Comparison of ENCODE assay signal across 9 mouse cellular contexts in genomic region chr7:145302488-145303285, GRCm38 (mm10). TPM values are rescaled to one million over a fixed set of nuclear protein-coding genes. Genes with fewer than 3 reads are reported as not detected.
DNase-seq lines count a peak whose midpoint lies in the region; ATAC-seq and TF ChIP-seq lines count a peak whose summit lies in the region.
"Had no signal": no experiment of that assay in that cellular context is flagged by ENCODE, and none has a peak within 500 bp of the region (broad histone marks: within the 10 kb centered on the region; RNA-seq: fewer than 3 reads in every experiment).

No protein-coding gene starts in this region.

- 12% methylated on average over 20 of the region's 20 CpGs for WGBS in heart, embryonic 16.5 days
- WGBS in stomach, postnatal 0 days, result 8% methylated on average over 20 of the region's 20 CpGs

- H3K4me2 ChIP-seq in heart, embryonic 16.5 days (ENCODE audit: low read depth, low read length), result peak overlapping the region; percentile 63
- peak overlapping the region; percentile 49 for H3K4me2 ChIP-seq in stomach, postnatal 0 days (replicated peaks; ENCODE audit: low read depth)

- no peak for TF ChIP-seq EP300 in stomach, postnatal 0 days (optimal IDR thresholded peaks at IDR 0.05)

- H3K27me3 ChIP-seq in heart, embryonic 16.5 days (ENCODE audit: control insufficient read depth, insufficient read depth, low read length), result no peaks in the 10 kb centered on the region
- no peaks in the 10 kb centered on the region for H3K27me3 ChIP-seq in stomach, postnatal 0 days (ENCODE audit: control insufficient read depth, insufficient read depth, low read length)

- H3K36me3 ChIP-seq in heart, embryonic 16.5 days (ENCODE audit: control insufficient read depth, insufficient read depth), result no peaks in the 10 kb centered on the region
- no peaks in the 10 kb centered on the region for H3K36me3 ChIP-seq in stomach, postnatal 0 days (ENCODE audit: control insufficient read depth, insufficient read depth, low read length)

- peak overlapping the region; percentile 47 for H3K27ac ChIP-seq in heart, embryonic 16.5 days (ENCODE audit: low read length)
- H3K27ac ChIP-seq in stomach, postnatal 0 days (replicated peaks), result peak overlapping the region; percentile 5; the same call in 1 of the 2 replicates
- H3K27ac ChIP-seq: macrophage had no signal

- peak overlapping the region; percentile 62 for H3K9ac ChIP-seq in heart, embryonic 16.5 days (ENCODE audit: low read length)
- 0 out of 2 replicates have a peak overlapping the region, but pooled peaks have one; percentile 18 for H3K9ac ChIP-seq in stomach, postnatal 0 days (ENCODE audit: low read length)

- ATAC-seq in heart, embryonic 16.5 days (replicated peaks; ENCODE audit: extremely low read depth, insufficient read depth, low FRiP score), result peak; percentile 84
- 0 out of 2 replicates have a peak, but pooled peaks have one; percentile 16 for ATAC-seq in megakaryocyte, adult 5-6 weeks (ENCODE audit: poor library complexity, severe bottlenecking)
- ATAC-seq in stomach, postnatal 0 days (ENCODE audit: low FRiP score, low TSS enrichment), result peak; percentile 92

- peak overlapping the region; percentile 31 for H3K4me3 ChIP-seq in heart, embryonic 16.5 days (ENCODE audit: low read length)
- H3K4me3 ChIP-seq in stomach, postnatal 0 days (ENCODE audit: low read depth, low read length), result peak overlapping the region; percentile 23; the same call in 1 of the 2 replicates

- H3K9me3 ChIP-seq in heart, embryonic 16.5 days (replicated peaks; ENCODE audit: control insufficient read depth, low read length), result no peaks in the 10 kb centered on the region
- H3K9me3 ChIP-seq in stomach, postnatal 0 days (ENCODE audit: control insufficient read depth, low read length), result no peaks in the 10 kb centered on the region

- H3K4me1 ChIP-seq in heart, embryonic 16.5 days (ENCODE audit: control insufficient read depth, insufficient read depth, low read length), result peaks cover 10% of the 10 kb centered on the region; the same call in 1 of the 2 replicates
- no peaks in the 10 kb centered on the region for H3K4me1 ChIP-seq in stomach, postnatal 0 days (replicated peaks; ENCODE audit: control insufficient read depth, insufficient read depth)

- TF ChIP-seq CTCF in stomach, postnatal 0 days (IDR thresholded peaks at IDR 0.05; ENCODE audit: low read depth), result no peak

- peak; percentile 48 for DNase-seq in adrenal gland, adult 2 months
- no peak for DNase-seq in adrenal gland, adult 18-20 months (ENCODE audit: low spot score in 2 of 2)
- DNase-seq in fibroblast of lung, adult 2 months (ENCODE audit: low read depth), result peak; percentile 83
- DNase-seq in kidney, postnatal 14 days, result peak; percentile 81
- peak; percentile 89 for DNase-seq in stomach, postnatal 0 days (ENCODE audit: low spot score)
- no peak for DNase-seq in right cerebral cortex, postnatal 4 days

RNA-seq across cellular contexts. Expression of gene Mrgprf, which starts 2.1 kb away (rescaled TPM):
- total RNA-seq in adrenal gland, adult 2 months (2021), result 1 to 10 TPM; 1.2 to 2.8 TPM
- 6.9 and 8.4 TPM in 2 replicates for polyA plus RNA-seq in adrenal gland, adult 2 months (2012; rRNA removed)
- 1 to 10 TPM in 1 of 2 experiments, under 1 TPM in 1; 0.70 to 1.9 TPM for total RNA-seq in adrenal gland, adult 18-20 months (2021)
- polyA plus RNA-seq in heart, embryonic 16.5 days (2015; fragmentation: Nextera tagmentation; extraction: Ambion mirVana), result 1.6 and 2.2 TPM in 2 replicates
- total RNA-seq in megakaryocyte, adult 5-6 weeks (2015), result not detected in 2 replicates
- total RNA-seq in megakaryocyte, adult 5-6 weeks (2017), result not detected in 2 replicates
- polyA plus RNA-seq in stomach, postnatal 0 days (2015; fragmentation: Nextera tagmentation; extraction: Ambion mirVana), result 9.3 and 9.8 TPM in 2 replicates
- polyA plus RNA-seq: macrophage had no signal

RNA-seq across cellular contexts. Expression of gene Mrgprd, which starts 11.9 kb away (rescaled TPM):
- total RNA-seq in adrenal gland, adult 2 months (2021), result not detected
- polyA plus RNA-seq in adrenal gland, adult 2 months (2012; rRNA removed), result not detected in 2 replicates
- not detected for total RNA-seq in adrenal gland, adult 18-20 months (2021)
- polyA plus RNA-seq in heart, embryonic 16.5 days (2015; fragmentation: Nextera tagmentation; extraction: Ambion mirVana), result not detected in 2 replicates
- not detected in 2 replicates for total RNA-seq in megakaryocyte, adult 5-6 weeks (2015)
- not detected in 2 replicates for total RNA-seq in megakaryocyte, adult 5-6 weeks (2017)
- polyA plus RNA-seq in stomach, postnatal 0 days (2015; fragmentation: Nextera tagmentation; extraction: Ambion mirVana), result not detected in 2 replicates
- polyA plus RNA-seq: macrophage had no signal

RNA-seq across cellular contexts. Expression of gene Tpcn2, which starts 18.9 kb away (rescaled TPM):
- 10 to 100 TPM; 11.2 to 12.5 TPM for total RNA-seq in adrenal gland, adult 2 months (2021)
- 14.5 and 17.9 TPM in 2 replicates for polyA plus RNA-seq in adrenal gland, adult 2 months (2012; rRNA removed)
- total RNA-seq in adrenal gland, adult 18-20 months (2021), result 10 to 100 TPM; 12.9 to 13.0 TPM
- polyA plus RNA-seq in heart, embryonic 16.5 days (2015; fragmentation: Nextera tagmentation; extraction: Ambion mirVana), result 5.4 and 5.5 TPM in 2 replicates
- total RNA-seq in megakaryocyte, adult 5-6 weeks (2015), result 7.9 and 8.6 TPM in 2 replicates
- total RNA-seq in megakaryocyte, adult 5-6 weeks (2017), result 6.7 and 7.5 TPM in 2 replicates
- 5.3 and 5.8 TPM in 2 replicates for polyA plus RNA-seq in stomach, postnatal 0 days (2015; fragmentation: Nextera tagmentation; extraction: Ambion mirVana)

Comparison
In these comparisons a context has a peak if more than half of its experiments do, and no peak if none do; other contexts are left out.
1. DNase-seq: peak in adrenal gland, adult 2 months (single experiment), fibroblast of lung, adult 2 months (single experiment), kidney, postnatal 14 days (single experiment) and stomach, postnatal 0 days (single experiment); none in adrenal gland, adult 18-20 months (0 of 2) and right cerebral cortex, postnatal 4 days (single experiment).
2. ATAC-seq: peak in every context shown above with its lines; median percentile 92 in stomach, postnatal 0 days; 84 in heart, embryonic 16.5 days; 16 in megakaryocyte, adult 5-6 weeks.